In genomic region chr15:98710442-98710841, GRCm38 (mm10) we compare ENCODE assay signal across 8 mouse cellular contexts. TPM values are rescaled to one million over a fixed set of nuclear protein-coding genes. Genes with fewer than 3 reads are reported as not detected.
DNase-seq lines count a peak whose midpoint lies in the region; ATAC-seq and TF ChIP-seq lines count a peak whose summit lies in the region.

No protein-coding gene starts in this region.

- no peak overlapping the region for H3K9ac ChIP-seq in kidney, embryonic 14.5 days (ENCODE audit: low read depth, low read length)
- H3K9ac ChIP-seq in liver, embryonic 13.5 days, result no peak overlapping the region

- no peak overlapping the region for H3K4me2 ChIP-seq in kidney, embryonic 14.5 days (replicated peaks; ENCODE audit: low read depth, low read length)
- H3K4me2 ChIP-seq in liver, embryonic 13.5 days, result no peak overlapping the region

- intact Hi-C loops in heart, postnatal 14 days (cut with DNase I), result no loop called here

- peak; percentile 85 for TF ChIP-seq CTCF in kidney, adult 2 months (conservative IDR thresholded peaks at IDR 0.05; ENCODE audit: insufficient read depth, insufficient read length, low read depth, low read length)

- peak; percentile 57 for DNase-seq in kidney, adult 2 months
- DNase-seq in NIH3T3 (ENCODE audit: low read depth), result peak; percentile 71
- DNase-seq in cerebellum, postnatal 10 days, result peak; percentile 89 to 93
- DNase-seq in heart, postnatal 14 days, result peak; percentile 70 to 79
- DNase-seq in liver, embryonic 13.5 days, result peak; percentile 29
- peak; percentile 76 for DNase-seq in retina, postnatal 1 day
- peak; percentile 49 for DNase-seq in urinary bladder, adult 2 months (ENCODE audit: low spot score)

- H3K36me3 ChIP-seq in kidney, adult 2 months (ENCODE audit: control insufficient read depth, insufficient read depth, low read length), result no peaks in the 10 kb centered on the region
- H3K36me3 ChIP-seq in kidney, embryonic 14.5 days (ENCODE audit: control insufficient read depth, insufficient read depth, low read length), result no peaks in the 10 kb centered on the region
- no peaks in the 10 kb centered on the region for H3K36me3 ChIP-seq in liver, embryonic 13.5 days

- TF ChIP-seq POLR2A in kidney, adult 2 months (IDR thresholded peaks at IDR 0.05; ENCODE audit: low read depth, low read length), result no peak

- 10% methylated on average over 9 of the region's 9 CpGs for WGBS in kidney, adult 2 months
- 10% methylated on average over 9 of the region's 9 CpGs for WGBS in kidney, embryonic 14.5 days
- WGBS in liver, embryonic 13.5 days (ENCODE audit: insufficient replicate concordance), result 9% methylated on average over 9 of the region's 9 CpGs

- H3K9me3 ChIP-seq in kidney, embryonic 14.5 days (ENCODE audit: control insufficient read depth, low read length), result no peaks in the 10 kb centered on the region
- no peaks in the 10 kb centered on the region for H3K9me3 ChIP-seq in liver, embryonic 13.5 days (replicated peaks)

- ATAC-seq in kidney, embryonic 14.5 days (ENCODE audit: low FRiP score, low TSS enrichment), result no peak; the same call in 1 of the 2 replicates
- no peak for ATAC-seq in liver, embryonic 13.5 days (ENCODE audit: low read depth)

- H3K27me3 ChIP-seq in kidney, adult 2 months (replicated peaks; ENCODE audit: control insufficient read depth, insufficient read depth, low read length), result no peaks in the 10 kb centered on the region
- H3K27me3 ChIP-seq in kidney, embryonic 14.5 days (ENCODE audit: control insufficient read depth, insufficient read depth, low read length), result no peaks in the 10 kb centered on the region
- peaks cover 28% of the 10 kb centered on the region for H3K27me3 ChIP-seq in liver, embryonic 13.5 days

- H3K4me3 ChIP-seq in kidney, adult 2 months (ENCODE audit: insufficient read depth, low read depth, low read length), result no peak overlapping the region
- no peak overlapping the region for H3K4me3 ChIP-seq in kidney, embryonic 14.5 days (ENCODE audit: low read length)
- H3K4me3 ChIP-seq in liver, embryonic 13.5 days (replicated peaks), result no peak overlapping the region

- H3K4me1 ChIP-seq in kidney, adult 2 months (ENCODE audit: control insufficient read depth, insufficient read depth, low read length), result peaks cover 8% of the 10 kb centered on the region
- no peaks in the 10 kb centered on the region for H3K4me1 ChIP-seq in kidney, embryonic 14.5 days (ENCODE audit: control insufficient read depth, insufficient read depth, low read length)
- H3K4me1 ChIP-seq in liver, embryonic 13.5 days (replicated peaks), result peaks cover 5% of the 10 kb centered on the region

- no peak overlapping the region for H3K27ac ChIP-seq in kidney, adult 2 months (ENCODE audit: insufficient read depth, low read depth, low read length)
- no peak overlapping the region for H3K27ac ChIP-seq in kidney, embryonic 14.5 days (ENCODE audit: low read depth, low read length)
- no peak overlapping the region for H3K27ac ChIP-seq in liver, embryonic 13.5 days

RNA-seq across cellular contexts. Expression of gene Ccdc65, which starts 2.4 kb away (rescaled TPM):
- 0.42 and 0.60 TPM in 2 replicates for polyA plus RNA-seq in kidney, adult 2 months (2012; rRNA removed)
- polyA plus RNA-seq in kidney, embryonic 14.5 days (2014; fragmentation: Nextera tagmentation; extraction: Ambion mirVana), result 0.69 and 1.0 TPM in 2 replicates
- total RNA-seq in heart, postnatal 14 days (2021), result under 1 TPM; 0.29 to 0.72 TPM
- polyA plus RNA-seq in liver, embryonic 13.5 days (2015; fragmentation: Nextera tagmentation; extraction: Ambion mirVana), result 0.06 TPM in 1 of 2 replicates, not detected in the other
- polyA plus RNA-seq in urinary bladder, adult 2 months (2012; rRNA removed), result 3.1 and 4.5 TPM in 2 replicates

RNA-seq across cellular contexts. Expression of gene Fkbp11, which starts 17.6 kb away (rescaled TPM):
- 9.3 and 10.1 TPM in 2 replicates for polyA plus RNA-seq in kidney, adult 2 months (2012; rRNA removed)
- polyA plus RNA-seq in kidney, embryonic 14.5 days (2014; fragmentation: Nextera tagmentation; extraction: Ambion mirVana), result 28.8 and 33.4 TPM in 2 replicates
- 1 to 10 TPM; 4.6 to 5.0 TPM for total RNA-seq in heart, postnatal 14 days (2021)
- polyA plus RNA-seq in liver, embryonic 13.5 days (2015; fragmentation: Nextera tagmentation; extraction: Ambion mirVana), result 91.3 and 91.7 TPM in 2 replicates
- 11.7 and 15.9 TPM in 2 replicates for polyA plus RNA-seq in urinary bladder, adult 2 months (2012; rRNA removed)

RNA-seq across cellular contexts. Expression of gene Rnd1, which starts 33.2 kb away (rescaled TPM):
- 2.2 and 2.8 TPM in 2 replicates for polyA plus RNA-seq in kidney, adult 2 months (2012; rRNA removed)
- polyA plus RNA-seq in kidney, embryonic 14.5 days (2014; fragmentation: Nextera tagmentation; extraction: Ambion mirVana), result 0.28 and 0.31 TPM in 2 replicates
- total RNA-seq in heart, postnatal 14 days (2021), result 1 to 10 TPM in 1 of 2 experiments, under 1 TPM in 1; 0.69 to 1.0 TPM
- 0.35 and 0.37 TPM in 2 replicates for polyA plus RNA-seq in liver, embryonic 13.5 days (2015; fragmentation: Nextera tagmentation; extraction: Ambion mirVana)
- polyA plus RNA-seq in urinary bladder, adult 2 months (2012; rRNA removed), result 2.1 and 3.0 TPM in 2 replicates

RNA-seq across cellular contexts. Expression of gene Ddx23, which starts 47.7 kb away (rescaled TPM):
- 23.8 and 24.4 TPM in 2 replicates for polyA plus RNA-seq in kidney, adult 2 months (2012; rRNA removed)
- 27.3 and 32.2 TPM in 2 replicates for polyA plus RNA-seq in kidney, embryonic 14.5 days (2014; fragmentation: Nextera tagmentation; extraction: Ambion mirVana)
- 10 to 100 TPM; 51.0 to 53.9 TPM for total RNA-seq in heart, postnatal 14 days (2021)
- polyA plus RNA-seq in liver, embryonic 13.5 days (2015; fragmentation: Nextera tagmentation; extraction: Ambion mirVana), result 14.7 and 15.5 TPM in 2 replicates
- 34.0 and 45.1 TPM in 2 replicates for polyA plus RNA-seq in urinary bladder, adult 2 months (2012; rRNA removed)

RNA-seq across cellular contexts. Expression of gene Arf3, which starts 52.6 kb away (rescaled TPM):
- 114 and 143 TPM in 2 replicates for polyA plus RNA-seq in kidney, adult 2 months (2012; rRNA removed)
- polyA plus RNA-seq in kidney, embryonic 14.5 days (2014; fragmentation: Nextera tagmentation; extraction: Ambion mirVana), result 29.8 and 39.7 TPM in 2 replicates
- total RNA-seq in heart, postnatal 14 days (2021), result 10 to 100 TPM; 26.4 to 26.6 TPM
- polyA plus RNA-seq in liver, embryonic 13.5 days (2015; fragmentation: Nextera tagmentation; extraction: Ambion mirVana), result 11.9 and 13.8 TPM in 2 replicates
- polyA plus RNA-seq in urinary bladder, adult 2 months (2012; rRNA removed), result 74.0 and 79.1 TPM in 2 replicates

Comparison
In these comparisons a context has a peak if more than half of its experiments do, and no peak if none do; other contexts are left out.
1. DNase-seq: peak in every context shown above with its lines; median percentile 91 in cerebellum, postnatal 10 days; 76 in retina, postnatal 1 day; 74 in heart, postnatal 14 days; 71 in NIH3T3; 57 in kidney, adult 2 months; 49 in urinary bladder, adult 2 months; 29 in liver, embryonic 13.5 days.